Mouse (Mus musculus): Measurements from ENCODE around the gene Vtcn1.
"Not testable (repeated sequence)": the region's sequence is repeated elsewhere in the genome, so short reads cannot be mapped to it uniquely, and the experiment has no call there.

Vtcn1 gene

GRCm38 (mm10) chr3:100825225-100825965 lies at the start of gene Vtcn1:
Vtcn1 (plus strand) TSS chr3:100825459.
- DNase-seq, result peak; percentile 24

GRCm38 (mm10) chr3:100776967-100777366 lies 48.3 kb upstream of the Vtcn1 start:
- no peak for DNase-seq

GRCm38 (mm10) chr3:100777568-100777967 lies 47.7 kb upstream of the Vtcn1 start:
- DNase-seq, result no peak

- DNase-seq, result peak; percentile 20
These were observed 39.2 kb upstream of the Vtcn1 start for GRCm38 (mm10) chr3:100786076-100786475.

- no peak for DNase-seq
These were observed 33.6 kb upstream of the Vtcn1 start for GRCm38 (mm10) chr3:100791670-100792069.

- no peak for DNase-seq
These were observed 31.9 kb upstream of the Vtcn1 start for GRCm38 (mm10) chr3:100793345-100793744.

- DNase-seq, result no peak
These were observed 28.7 kb upstream of the Vtcn1 start for GRCm38 (mm10) chr3:100796571-100796970.

GRCm38 (mm10) chr3:100797166-100798145 lies 27.8 kb upstream of the Vtcn1 start:
- DNase-seq, result no peak

- no peak for DNase-seq
These were observed 26.3 kb upstream of the Vtcn1 start for GRCm38 (mm10) chr3:100798872-100799422.

- DNase-seq, result no peak
These were observed 20.3 kb upstream of the Vtcn1 start for GRCm38 (mm10) chr3:100804975-100805374.

- DNase-seq, result no peak
These were observed 19.3 kb upstream of the Vtcn1 start for GRCm38 (mm10) chr3:100805925-100806324.

- peak; percentile 39 for DNase-seq
These were observed 14.8 kb upstream of the Vtcn1 start for GRCm38 (mm10) chr3:100810461-100810860.

GRCm38 (mm10) chr3:100811836-100812235 lies 13.4 kb upstream of the Vtcn1 start:
- no peak for DNase-seq

- not testable (repeated sequence) for DNase-seq
These were observed 9.8 kb upstream of the Vtcn1 start for GRCm38 (mm10) chr3:100815490-100815889.

- no peak for DNase-seq
These were observed 6.5 kb upstream of the Vtcn1 start for GRCm38 (mm10) chr3:100818709-100819108.

- no peak for DNase-seq
These were observed 5.7 kb upstream of the Vtcn1 start for GRCm38 (mm10) chr3:100819571-100819970.

- no peak for DNase-seq
These were observed 4.4 kb upstream of the Vtcn1 start for GRCm38 (mm10) chr3:100820852-100821251.

GRCm38 (mm10) chr3:100821276-100821675 lies 4.0 kb upstream of the Vtcn1 start:
- DNase-seq, result no peak

- peak; percentile 77 for DNase-seq
These were observed 18.5 kb downstream of the Vtcn1 start for GRCm38 (mm10) chr3:100843784-100844183.

GRCm38 (mm10) chr3:100844366-100844765 lies 19.1 kb downstream of the Vtcn1 start:
- no peak for DNase-seq

- no peak for DNase-seq
These were observed 23.1 kb downstream of the Vtcn1 start for GRCm38 (mm10) chr3:100848348-100848747.

GRCm38 (mm10) chr3:100850468-100850867 lies 25.2 kb downstream of the Vtcn1 start:
- DNase-seq, result no peak

- DNase-seq, result peak; percentile 22
These were observed 31.0 kb downstream of the Vtcn1 start for GRCm38 (mm10) chr3:100856050-100856815.
